Mouse (Mus musculus) lung, postnatal 0 days (tissue): ENCODE data around the gene 5730522E02Rik.

Experiments used
- CTCF ChIP-seq: IDR thresholded peaks from 2 replicates; pipeline ENCODE4 v1.5.1; 2016; ENCODE audit warnings: antibody characterized with exemption, mild to moderate bottlenecking
- EP300 ChIP-seq: IDR thresholded peaks from 2 replicates; pipeline ENCODE4 v1.6.1; 2016; ENCODE audit warnings: antibody characterized with exemption, mild to moderate bottlenecking, control low read depth

GRCm38 (mm10) chr11:25679856-25680255 is 530.7 kb downstream of the 5730522E02Rik start:
- TF ChIP-seq CTCF (no peak), EP300 (no peak)
